Mouse (Mus musculus): Measurements from ENCODE around the gene Depdc7. TPM values are rescaled to one million over a fixed set of nuclear protein-coding genes. Genes with fewer than 3 reads are reported as not detected.

Gene Depdc7
- total RNA-seq, 2 experiments from 2014 or later = 1.7 to 2.1 TPM

DNA sequence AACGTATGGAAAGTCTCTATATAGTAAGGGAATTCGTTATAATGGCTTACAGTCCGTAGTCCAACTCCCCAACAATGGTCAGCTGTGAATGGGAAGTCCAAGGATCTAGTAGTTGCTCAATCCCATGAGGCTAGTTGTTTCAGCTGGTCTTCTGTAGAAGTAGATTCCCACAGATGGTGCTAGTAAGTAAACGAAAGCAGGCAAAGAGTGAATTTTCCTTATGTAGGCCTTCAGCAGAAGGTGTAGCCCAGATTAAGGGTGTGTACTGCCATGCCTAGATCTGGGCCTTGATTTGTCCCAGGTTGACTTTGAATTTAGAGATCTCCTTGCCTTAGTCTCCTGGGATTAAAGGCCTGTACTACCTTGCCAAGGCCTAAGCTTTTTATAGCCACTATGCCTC, 26.4 kb downstream of the Depdc7 start, which contains the start of gene Pin1rt1:
TSS of gene Pin1rt1 (minus strand) at position 101 of the 400 bp plus-strand sequence.
- DNase-seq = no peak

DNA sequence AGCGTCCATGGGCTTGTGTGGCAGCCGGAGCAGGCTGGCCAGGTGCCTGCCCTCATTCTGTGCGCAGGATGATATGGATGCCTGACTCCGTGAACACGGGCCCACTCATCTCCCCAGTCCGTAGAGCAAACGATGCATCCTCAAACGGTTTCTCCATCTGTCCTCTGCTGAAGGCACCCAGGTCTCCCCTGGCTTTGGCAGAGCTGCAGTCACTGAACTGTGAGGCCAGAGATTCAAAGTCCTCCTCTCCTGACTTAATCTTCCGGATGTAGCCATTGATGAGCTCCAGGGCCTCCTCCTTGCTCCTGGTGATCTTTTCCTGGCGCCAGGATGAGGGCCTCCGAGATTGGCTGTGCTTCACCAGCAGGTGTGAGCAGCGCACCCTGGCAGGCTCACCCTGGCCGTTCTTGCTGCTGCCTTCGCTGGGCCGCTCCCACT, 28.4 kb downstream of the Depdc7 start:
- no peak for DNase-seq

DNA sequence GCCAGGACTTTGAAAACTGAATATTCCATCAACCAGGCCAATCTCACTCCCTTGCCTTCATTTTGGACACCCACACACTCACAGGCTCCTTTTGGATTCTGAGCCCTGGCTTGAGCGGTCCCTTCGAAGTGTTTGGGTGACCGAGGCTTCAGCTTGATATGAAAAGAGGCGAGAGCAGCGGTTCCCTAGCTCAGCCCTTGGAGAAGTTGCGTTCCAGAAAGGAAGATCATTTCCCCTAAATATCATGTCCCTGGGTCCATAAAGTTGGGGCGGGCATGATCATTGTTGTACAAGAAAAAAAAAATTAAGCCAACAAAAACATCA, 30.2 kb downstream of the Depdc7 start:
- no peak for DNase-seq

DNA sequence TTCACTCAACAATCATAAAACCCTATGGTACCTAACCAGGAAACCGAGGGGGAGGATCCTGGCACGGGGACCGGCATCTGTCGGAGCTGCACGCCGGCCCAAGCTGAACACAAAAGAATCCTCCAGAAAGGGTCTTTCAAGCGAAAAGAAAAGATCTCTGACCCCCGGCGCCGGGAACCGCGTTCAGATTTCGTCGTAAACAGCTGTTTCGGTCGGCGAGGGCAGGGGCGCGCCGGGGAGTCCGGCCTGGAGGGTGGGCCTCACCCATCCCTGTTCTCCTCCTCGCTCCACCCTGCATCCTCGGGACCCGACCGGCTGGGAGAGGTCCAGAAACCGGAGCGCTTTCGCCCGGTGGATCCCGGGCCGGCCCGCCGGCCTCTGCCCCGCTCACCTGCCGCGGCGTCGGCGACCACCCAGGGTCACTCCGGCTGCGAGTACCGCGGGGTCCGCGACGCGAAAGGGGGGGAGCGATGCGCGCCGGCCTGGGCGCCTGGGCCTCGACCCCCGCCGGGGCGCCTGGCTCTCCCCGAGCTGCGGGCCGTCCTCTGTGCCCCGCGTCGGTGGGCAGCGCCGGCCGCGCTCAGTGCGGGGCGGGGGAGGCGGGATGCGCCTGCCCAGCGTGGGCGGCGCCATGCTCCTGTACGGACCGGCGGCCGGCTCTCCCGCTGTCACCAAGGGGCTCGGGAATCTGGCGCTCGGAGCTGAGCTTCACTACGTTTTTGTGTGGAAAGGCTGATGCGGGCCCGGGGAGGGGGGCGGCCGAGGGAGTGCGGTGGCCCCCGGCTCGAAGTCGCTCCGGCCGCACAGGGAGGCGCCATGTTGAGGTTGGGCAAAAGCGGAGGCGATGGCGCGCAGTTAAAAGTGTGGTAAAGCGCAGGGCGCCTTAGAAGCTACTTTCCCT, 30.8 kb downstream of the Depdc7 start, which contains the start of gene Tcp11l1:
TSS of gene Tcp11l1 (minus strand) at position 585 of the 901 bp plus-strand sequence.
- peak; percentile 77 to 79 for DNase-seq

DNA sequence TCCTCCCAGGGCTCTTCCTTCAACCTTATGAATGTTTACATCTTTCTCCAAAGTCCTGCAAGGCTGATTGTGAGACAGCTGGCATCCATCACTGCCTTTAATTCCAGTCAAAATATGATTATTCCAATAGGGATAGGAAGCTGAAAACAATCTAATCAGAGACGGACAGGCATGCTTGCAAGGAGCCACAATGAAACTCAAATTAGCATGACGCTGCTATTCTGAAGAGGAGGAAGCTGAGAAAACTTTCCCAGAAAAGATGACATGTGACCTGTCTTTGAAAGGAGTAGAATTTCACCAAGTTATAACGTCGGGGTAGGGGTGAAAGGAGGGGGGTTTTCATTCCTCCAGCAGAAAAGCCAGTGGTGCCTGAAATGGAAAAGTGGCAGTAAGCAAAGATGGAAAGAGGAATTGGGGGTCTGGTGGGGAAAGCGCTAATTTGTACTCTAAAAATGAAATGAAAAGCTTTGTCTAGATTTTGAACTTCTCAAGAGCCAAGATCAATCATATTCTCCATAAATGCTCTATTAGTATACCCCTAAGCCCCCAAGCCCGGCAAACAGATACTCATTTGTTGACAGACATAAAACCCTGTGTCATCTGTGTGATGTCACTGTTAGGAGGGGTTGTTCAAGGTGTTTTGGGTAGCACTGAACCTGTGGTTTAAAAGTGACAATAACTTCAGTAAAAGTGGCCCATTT, 31.9 kb downstream of the Depdc7 start:
- DNase-seq = no peak

DNA sequence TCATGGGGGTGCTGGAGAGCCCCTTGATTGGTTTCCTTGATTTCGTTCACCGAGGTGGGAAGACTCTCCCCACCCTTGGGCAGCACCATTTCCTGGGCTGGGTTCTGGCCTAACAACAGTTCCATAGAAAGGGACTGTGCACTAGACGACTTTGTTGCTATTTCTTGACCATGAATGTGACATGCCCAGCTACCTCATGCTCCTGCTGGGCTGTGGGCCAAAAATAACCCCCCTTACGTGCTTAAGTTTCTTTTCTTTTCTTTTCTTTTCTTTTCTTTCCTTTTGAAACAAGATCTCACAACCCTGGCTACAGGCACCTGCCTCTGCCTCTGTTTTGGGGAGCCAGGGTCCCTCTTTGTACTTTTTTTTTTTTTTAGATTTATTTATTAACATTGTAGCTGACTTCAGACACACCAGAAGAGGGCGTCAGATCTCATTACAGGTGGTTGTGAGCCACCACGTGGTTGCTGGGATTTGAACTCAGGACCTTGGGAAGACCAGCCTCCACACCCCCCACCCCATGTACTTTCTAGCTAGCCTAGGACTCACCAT, 32.8 kb downstream of the Depdc7 start:
- no peak for DNase-seq

DNA sequence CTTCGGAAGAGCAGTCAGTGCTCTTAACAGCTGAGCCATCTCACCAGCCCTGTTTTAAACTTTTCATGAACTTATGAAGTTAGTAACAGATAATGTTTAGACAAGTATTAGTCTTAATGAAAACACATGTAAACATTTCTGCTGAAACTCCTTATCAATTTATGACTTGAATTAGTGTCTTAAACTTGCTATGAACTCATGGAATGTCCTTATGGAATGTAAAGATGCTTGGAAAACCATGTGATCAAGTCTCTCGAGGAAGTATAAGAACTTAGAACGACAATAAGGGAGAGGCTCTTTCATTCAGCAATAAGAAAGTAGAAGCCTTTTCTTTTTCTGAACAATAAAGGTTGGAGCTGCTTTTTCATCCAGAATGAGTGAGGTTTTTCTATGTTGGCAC, 38.3 kb downstream of the Depdc7 start:
- DNase-seq = no peak

DNA sequence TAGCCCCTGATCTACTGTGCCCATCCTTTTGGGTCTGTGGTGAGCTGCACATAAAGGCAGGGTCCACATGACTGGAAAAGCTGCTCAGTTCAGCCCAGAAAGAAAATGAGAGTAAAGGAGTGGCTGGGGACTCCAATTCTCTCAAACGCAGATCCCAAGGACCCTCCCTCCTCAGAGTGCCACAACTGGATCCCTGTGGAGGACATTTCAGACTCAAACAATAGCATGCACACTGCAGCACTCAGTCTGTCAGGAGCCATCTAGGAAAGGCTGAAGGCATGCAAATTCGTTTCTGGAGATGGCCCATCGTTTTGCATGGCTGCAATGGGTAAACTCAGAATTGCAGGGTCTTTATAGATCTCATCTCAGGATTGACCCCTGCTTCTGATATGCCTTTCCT, 39.5 kb downstream of the Depdc7 start:
- no peak for DNase-seq

DNA sequence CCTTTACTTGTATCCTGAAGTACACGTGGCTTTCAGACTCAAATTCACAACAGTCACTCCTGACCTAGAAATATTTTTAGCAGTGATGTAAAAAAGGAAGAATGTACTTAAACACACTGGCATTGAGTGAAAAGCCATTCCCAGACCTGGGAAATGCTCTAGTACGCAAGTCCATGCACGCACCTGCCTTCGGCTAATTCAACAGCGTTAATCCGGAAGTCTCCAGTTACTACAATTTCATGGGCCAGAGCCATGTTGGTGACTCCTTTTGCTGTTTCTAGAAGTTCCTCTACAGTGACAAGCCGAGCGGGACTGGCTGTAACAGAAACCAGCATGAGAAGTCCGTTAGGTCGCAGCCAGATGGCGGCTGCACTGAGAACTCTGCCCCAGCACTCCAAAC, 43.0 kb downstream of the Depdc7 start:
- DNase-seq = no peak

DNA sequence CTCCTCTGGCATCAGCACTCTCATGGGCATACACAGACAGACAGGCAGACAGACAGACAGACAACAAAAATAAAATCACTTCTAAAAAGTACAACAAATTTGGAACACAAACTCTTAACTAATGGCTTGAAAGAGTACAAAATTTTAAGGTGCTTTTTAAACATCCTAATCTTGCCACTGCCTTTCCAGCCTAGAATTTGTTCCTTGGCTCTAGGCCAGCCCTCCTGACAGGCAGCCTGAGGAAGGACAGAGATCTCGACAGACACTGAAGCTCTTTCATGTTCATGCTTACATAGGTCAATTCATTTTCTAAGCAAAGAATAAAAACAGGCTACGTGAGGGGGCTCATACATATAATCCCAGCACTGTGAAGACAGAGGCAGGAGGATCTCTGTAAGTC, 50.1 kb downstream of the Depdc7 start:
- peak; percentile 23 to 57 for DNase-seq

DNA sequence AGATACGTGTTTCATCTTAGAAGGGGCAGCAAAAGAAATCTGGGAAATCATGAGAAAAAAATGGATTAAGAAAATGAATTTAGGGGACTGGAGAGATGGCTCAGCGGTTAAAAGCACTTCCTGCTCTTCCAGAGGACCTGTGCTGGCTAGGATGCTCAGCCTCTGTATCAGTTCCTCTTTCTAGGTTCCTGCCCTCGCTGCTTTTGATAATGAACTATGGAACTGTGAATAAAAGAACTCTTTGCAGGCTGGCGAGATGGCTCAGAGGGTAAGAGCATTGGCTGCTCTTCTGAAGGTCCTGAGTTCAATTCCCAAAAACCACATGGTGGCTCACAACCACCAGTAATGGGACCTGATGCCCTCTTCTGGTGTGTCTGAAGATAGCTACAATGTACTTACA, 52.0 kb downstream of the Depdc7 start:
- DNase-seq = no peak

DNA sequence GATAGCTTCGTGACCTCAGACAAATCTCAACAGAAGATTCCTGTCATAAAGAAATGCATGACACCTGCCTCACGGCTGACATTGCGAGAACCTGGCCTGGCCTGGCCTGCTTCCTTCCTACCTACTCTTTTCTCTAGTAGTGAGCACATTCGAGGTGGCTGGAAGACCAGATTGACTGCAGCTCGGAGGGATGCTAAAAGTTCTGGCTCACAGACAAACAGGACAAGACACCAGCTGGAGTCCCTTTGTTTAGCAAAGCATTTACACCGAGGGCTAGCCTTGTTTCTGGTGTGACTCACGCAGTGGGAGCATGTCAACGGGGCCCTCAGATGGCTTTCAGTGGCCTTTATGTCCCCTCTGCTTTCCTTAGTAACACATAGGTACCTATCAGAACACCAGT, 54.0 kb downstream of the Depdc7 start:
- no peak for DNase-seq

DNA sequence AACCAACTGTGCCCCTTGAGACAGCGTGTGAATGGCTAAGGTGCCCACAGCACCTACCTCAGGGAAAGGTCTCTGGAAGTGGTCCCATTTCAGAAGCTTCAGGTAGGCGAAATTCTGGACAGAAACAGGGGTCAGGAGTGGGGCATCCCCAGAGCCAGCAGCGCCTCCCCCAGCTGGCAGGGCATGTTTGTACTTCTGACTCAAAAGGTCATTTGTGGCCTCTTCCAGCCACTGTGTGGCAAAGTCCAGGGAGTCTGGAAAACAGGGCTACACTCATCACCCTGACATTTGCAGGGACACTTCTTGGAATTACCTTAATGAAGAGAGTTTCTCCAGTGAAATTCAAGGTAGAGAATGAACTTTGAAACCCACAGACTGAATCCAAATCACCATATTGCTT, 54.4 kb downstream of the Depdc7 start:
- DNase-seq = peak in 1 of 2 experiments; percentile 24

DNA sequence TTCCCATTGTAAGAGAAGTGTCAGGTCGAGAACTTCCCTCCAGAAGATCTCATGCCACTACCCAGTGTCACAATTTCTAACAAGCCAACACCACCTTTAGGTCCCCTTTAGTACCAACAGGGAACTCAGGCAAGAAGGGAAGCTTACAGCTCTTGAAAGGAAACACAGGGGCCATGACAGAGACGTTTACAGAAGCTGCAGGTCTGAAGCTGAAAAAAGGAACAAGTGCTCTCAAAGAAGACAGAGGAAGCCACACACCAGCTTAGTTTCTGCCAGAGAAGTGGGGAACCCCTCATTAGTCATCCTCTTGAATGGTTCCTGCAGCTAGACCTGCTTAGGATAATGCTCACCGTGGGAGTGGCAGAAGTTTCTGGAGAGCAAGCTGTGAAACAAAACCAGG, 55.4 kb downstream of the Depdc7 start:
- DNase-seq = no peak

DNA sequence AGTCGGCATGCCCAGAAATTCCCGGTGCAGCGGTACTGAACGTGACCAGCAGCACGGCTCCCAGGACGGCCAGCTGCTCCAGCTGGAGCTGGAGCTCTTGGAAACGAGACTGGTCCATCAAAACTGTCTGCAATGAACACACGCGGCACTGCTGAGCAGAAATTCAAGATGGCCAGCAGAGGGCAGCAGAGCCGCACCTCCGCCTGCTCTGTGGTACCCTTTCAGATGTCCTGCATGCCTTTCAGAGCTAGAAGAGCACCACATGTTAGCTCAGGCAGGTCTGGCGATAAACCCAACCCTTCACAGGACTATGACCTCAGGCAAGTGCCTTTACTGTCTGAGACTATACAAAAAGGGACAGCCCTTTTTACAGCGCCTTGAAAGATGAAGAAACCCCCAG, 57.3 kb downstream of the Depdc7 start:
- peak; percentile 82 to 87 for DNase-seq

DNA sequence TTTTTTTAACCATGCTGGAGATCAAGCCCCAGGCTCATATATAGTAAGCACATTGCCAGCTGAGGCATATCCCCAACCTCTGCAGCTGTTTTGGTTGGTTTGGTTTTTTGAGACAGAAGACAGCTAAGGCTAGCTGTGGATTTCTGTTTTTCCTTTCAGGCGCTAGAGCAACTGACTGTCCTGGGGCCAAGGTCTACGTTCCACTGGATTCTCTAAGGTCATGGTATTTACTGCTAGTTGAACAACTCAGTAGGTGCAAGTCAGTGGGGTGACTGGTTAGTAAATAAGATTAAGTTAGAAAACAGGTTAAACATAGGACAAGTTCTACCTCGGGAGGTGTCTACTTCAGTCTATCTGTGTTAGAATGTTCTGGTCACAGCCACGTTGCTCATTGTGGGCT, 57.9 kb downstream of the Depdc7 start:
- no peak for DNase-seq

DNA sequence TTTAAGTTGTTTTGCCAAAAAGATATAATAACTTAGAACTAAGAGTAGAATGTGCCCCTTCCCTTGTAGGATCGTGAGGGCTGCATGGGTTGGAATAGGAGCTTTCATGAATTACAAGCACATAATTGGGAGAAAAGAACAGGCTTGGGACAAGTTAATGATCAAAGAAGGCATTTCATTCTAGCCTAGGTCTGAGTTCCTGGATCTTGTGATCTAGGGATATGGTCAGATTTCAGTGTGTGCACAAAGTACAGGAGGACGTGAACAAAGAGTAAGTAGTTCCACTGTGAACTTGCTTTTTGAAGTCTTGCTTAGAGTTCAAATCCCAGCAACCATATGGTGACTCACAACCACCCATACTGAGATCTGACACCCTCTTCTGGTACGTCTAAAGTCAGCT, 65.4 kb downstream of the Depdc7 start:
- DNase-seq = no peak

Other genes starting within 250 kb of the Depdc7 start
- gene Hipk3, start 248.4 kb downstream of the Depdc7 start, total RNA-seq (2021) = 100 to 1,000 TPM; 128 to 148 TPM
- 10 to 100 TPM; 32.6 to 33.0 TPM for gene Cstf3, start 152.4 kb downstream of the Depdc7 start, total RNA-seq (2021)
- gene Tcp11l1, start 30.7 kb downstream of the Depdc7 start, total RNA-seq (2021) = 10 to 100 TPM; 12.0 to 12.2 TPM
- gene Pin1rt1, start 26.5 kb downstream of the Depdc7 start, total RNA-seq (2021) = not detected
- gene Qser1, start 73.9 kb upstream of the Depdc7 start, total RNA-seq (2021) = 10 to 100 TPM; 25.6 to 26.9 TPM
- gene Prrg4, start 107.0 kb upstream of the Depdc7 start, total RNA-seq (2021) = 10 to 100 TPM in 1 of 2 experiments, 1 to 10 TPM in 1; 4.1 to 31.2 TPM
- gene Ccdc73, start 124.9 kb upstream of the Depdc7 start, total RNA-seq (2021) = 1 to 10 TPM; 3.7 to 5.3 TPM

All from adrenal gland, postnatal 36 days (tissue).